Mouse (Mus musculus) lung, postnatal 0 days (tissue): ENCODE measurements around the gene Sez6l.

Experiments
- CTCF ChIP-seq: IDR thresholded peaks from 2 replicates; pipeline ENCODE4 v1.5.1; 2016; ENCODE audit warnings: antibody characterized with exemption, mild to moderate bottlenecking
- EP300 ChIP-seq: IDR thresholded peaks from 2 replicates; pipeline ENCODE4 v1.6.1; 2016; ENCODE audit warnings: antibody characterized with exemption, mild to moderate bottlenecking, control low read depth

GRCm38 (mm10) chr5:112577750-112578149 is 765 bp upstream of the Sez6l start:
- no peak for TF ChIP-seq CTCF
- TF ChIP-seq EP300: no peak
